Mouse (Mus musculus): ENCODE measurements around the gene Xkr7. TPM values are rescaled to one million over a fixed set of nuclear protein-coding genes. Genes with fewer than 3 reads are reported as not detected.

Xkr7 gene
- polyA plus RNA-seq, 1 experiment from 2014 or later = 1.0 TPM

- 0 out of 2 replicates have a peak overlapping the region, but pooled peaks have one; percentile 53 for H3K27ac ChIP-seq (replicated peaks; ENCODE audit: low read depth, low read length)
- ATAC-seq (ENCODE audit: low FRiP score, low TSS enrichment) = no peak
Observed at GRCm38 (mm10) chr2:153047828-153048465, 16.3 kb downstream of the Xkr7 start.

DNA sequence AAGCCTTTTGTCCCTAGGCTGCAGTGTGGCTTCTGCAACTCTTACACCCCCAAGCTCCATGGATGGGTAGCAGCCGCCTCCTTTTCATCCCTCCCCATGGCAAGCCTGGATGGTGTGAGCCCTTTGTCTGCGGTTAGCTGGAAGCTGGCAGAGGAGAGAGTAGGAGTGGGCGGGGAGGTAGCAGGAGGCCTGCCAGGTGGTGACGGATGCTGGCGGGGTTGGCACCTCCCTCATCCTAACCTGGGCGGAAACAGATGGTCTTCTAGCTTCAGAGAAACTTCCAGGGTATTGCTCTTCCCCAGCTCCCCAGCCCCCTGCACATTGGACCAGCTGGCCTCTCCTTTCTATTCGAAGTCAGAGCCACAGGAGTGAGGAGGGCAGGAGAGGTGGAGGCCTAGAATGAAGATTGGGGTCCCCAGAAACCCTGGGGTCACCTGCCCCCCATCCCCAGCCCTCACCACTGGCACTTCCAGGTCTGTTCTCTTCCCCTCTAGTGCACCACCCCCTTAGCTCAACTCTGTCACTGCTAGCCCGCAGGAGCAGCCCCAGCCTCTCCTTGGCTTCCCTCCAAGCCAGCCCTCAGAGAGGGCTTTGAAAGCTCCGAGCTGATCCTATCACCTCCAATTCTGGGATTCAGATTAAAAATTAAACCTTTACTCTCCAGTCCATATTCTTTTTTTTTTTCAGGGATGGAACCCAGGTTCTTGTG is 17.8 kb downstream of the Xkr7 start:
- WGBS = 39% methylated on average over 9 of the region's 9 CpGs
- H3K9ac ChIP-seq (replicated peaks; ENCODE audit: low read length) = no peak overlapping the region
- peak overlapping the region; percentile 53 for H3K27ac ChIP-seq (replicated peaks; ENCODE audit: low read depth, low read length)
- DNase-seq (peak; percentile 69), ATAC-seq (ENCODE audit: low FRiP score, low TSS enrichment) (peak; percentile 59)
- peaks cover 18% of the 10 kb centered on the region; the same call in 1 of the 2 replicates for H3K4me1 ChIP-seq (ENCODE audit: control insufficient read depth, insufficient read depth, low read length)
- H3K36me3 ChIP-seq (ENCODE audit: control insufficient read depth, insufficient read depth, low read length) = peaks cover 8% of the 10 kb centered on the region
- no peak overlapping the region for H3K4me3 ChIP-seq (replicated peaks; ENCODE audit: low read depth, low read length)
- H3K4me2 ChIP-seq (ENCODE audit: low read length) = no peak overlapping the region
- peaks cover 16% of the 10 kb centered on the region; the same call in 1 of the 2 replicates for H3K27me3 ChIP-seq (ENCODE audit: control insufficient read depth, insufficient read depth, low read length)
- no peaks in the 10 kb centered on the region for H3K9me3 ChIP-seq (ENCODE audit: control insufficient read depth, low read length)

More at GRCm38 (mm10) chr2:153047828-153048465, 16.3 kb downstream of the Xkr7 start:
- H3K4me1 ChIP-seq (ENCODE audit: control insufficient read depth, insufficient read depth, low read length) = peaks cover 18% of the 10 kb centered on the region; the same call in 1 of the 2 replicates
- H3K9ac ChIP-seq (replicated peaks; ENCODE audit: low read length) = no peak overlapping the region
- no peak overlapping the region for H3K4me3 ChIP-seq (replicated peaks; ENCODE audit: low read depth, low read length)
- peak; percentile 66 for DNase-seq
- no peak overlapping the region for H3K4me2 ChIP-seq (ENCODE audit: low read length)
- WGBS = 39% methylated on average over 17 of the region's 17 CpGs
- H3K36me3 ChIP-seq (ENCODE audit: control insufficient read depth, insufficient read depth, low read length) = 0 out of 2 replicates have a peak, but pooled peaks cover under 1% of the 10 kb centered on the region
- H3K27me3 ChIP-seq (ENCODE audit: control insufficient read depth, insufficient read depth, low read length) = peaks cover 16% of the 10 kb centered on the region; the same call in 1 of the 2 replicates
- H3K9me3 ChIP-seq (ENCODE audit: control insufficient read depth, low read length) = no peaks in the 10 kb centered on the region

DNA sequence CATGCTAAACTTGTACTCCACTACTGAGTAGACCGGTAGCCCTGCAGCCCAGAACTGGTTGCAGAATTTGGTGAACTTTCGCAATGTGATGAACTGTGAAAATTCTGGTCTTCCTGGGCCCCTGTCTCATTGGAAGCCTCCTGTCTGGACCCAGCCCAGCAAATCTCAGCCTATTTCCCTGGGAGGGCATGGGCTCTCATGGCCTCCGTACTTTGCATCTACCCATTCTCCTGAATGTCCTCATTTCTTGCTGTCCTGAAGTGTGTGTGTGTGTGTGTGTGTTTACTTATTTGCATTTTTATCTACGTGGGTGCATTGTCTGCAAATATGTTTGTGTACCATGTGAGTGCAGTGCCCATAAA is 18.3 kb downstream of the Xkr7 start:
- WGBS = 87% methylated on average over 4 of the region's 4 CpGs
- ATAC-seq (ENCODE audit: low FRiP score, low TSS enrichment) = no peak
- no peak overlapping the region for H3K9ac ChIP-seq (replicated peaks; ENCODE audit: low read length)
- H3K4me3 ChIP-seq (replicated peaks; ENCODE audit: low read depth, low read length) = no peak overlapping the region
- peaks cover 16% of the 10 kb centered on the region; the same call in 1 of the 2 replicates for H3K27me3 ChIP-seq (ENCODE audit: control insufficient read depth, insufficient read depth, low read length)
- no peak overlapping the region for H3K4me2 ChIP-seq (ENCODE audit: low read length)
- H3K27ac ChIP-seq (replicated peaks; ENCODE audit: low read depth, low read length) = no peak overlapping the region
- peaks cover 14% of the 10 kb centered on the region for H3K36me3 ChIP-seq (ENCODE audit: control insufficient read depth, insufficient read depth, low read length)
- peaks cover 18% of the 10 kb centered on the region; the same call in 1 of the 2 replicates for H3K4me1 ChIP-seq (ENCODE audit: control insufficient read depth, insufficient read depth, low read length)
- DNase-seq = no peak
- no peaks in the 10 kb centered on the region for H3K9me3 ChIP-seq (ENCODE audit: control insufficient read depth, low read length)

GRCm38 (mm10) chr2:153051095-153051494 is 19.4 kb downstream of the Xkr7 start:
- ATAC-seq (ENCODE audit: low FRiP score, low TSS enrichment) (no peak), DNase-seq (no peak)
- no peaks in the 10 kb centered on the region for H3K9me3 ChIP-seq (ENCODE audit: control insufficient read depth, low read length)
- H3K4me3 ChIP-seq (replicated peaks; ENCODE audit: low read depth, low read length) = no peak overlapping the region
- peaks cover 15% of the 10 kb centered on the region; the same call in 1 of the 2 replicates for H3K4me1 ChIP-seq (ENCODE audit: control insufficient read depth, insufficient read depth, low read length)
- H3K36me3 ChIP-seq (ENCODE audit: control insufficient read depth, insufficient read depth, low read length) = peaks cover 20% of the 10 kb centered on the region
- no peak overlapping the region for H3K9ac ChIP-seq (replicated peaks; ENCODE audit: low read length)
- no peak overlapping the region for H3K4me2 ChIP-seq (ENCODE audit: low read length)
- peaks cover 16% of the 10 kb centered on the region; the same call in 1 of the 2 replicates for H3K27me3 ChIP-seq (ENCODE audit: control insufficient read depth, insufficient read depth, low read length)
- WGBS = 86% methylated on average over 6 of the region's 6 CpGs
- H3K27ac ChIP-seq (replicated peaks; ENCODE audit: low read depth, low read length) = no peak overlapping the region

- H3K4me1 ChIP-seq (ENCODE audit: control insufficient read depth, insufficient read depth, low read length) = peaks cover 13% of the 10 kb centered on the region; the same call in 1 of the 2 replicates
- no peak overlapping the region for H3K27ac ChIP-seq (replicated peaks; ENCODE audit: low read depth, low read length)
- H3K36me3 ChIP-seq (ENCODE audit: control insufficient read depth, insufficient read depth, low read length) = peaks cover 24% of the 10 kb centered on the region
- no peak overlapping the region for H3K9ac ChIP-seq (replicated peaks; ENCODE audit: low read length)
- WGBS = 82% methylated on average over 9 of the region's 9 CpGs
- no peaks in the 10 kb centered on the region for H3K9me3 ChIP-seq (ENCODE audit: control insufficient read depth, low read length)
- ATAC-seq (ENCODE audit: low FRiP score, low TSS enrichment) = no peak
- H3K27me3 ChIP-seq (ENCODE audit: control insufficient read depth, insufficient read depth, low read length) = peaks cover 16% of the 10 kb centered on the region; the same call in 1 of the 2 replicates
- DNase-seq = no peak
- H3K4me3 ChIP-seq (replicated peaks; ENCODE audit: low read depth, low read length) = no peak overlapping the region
- H3K4me2 ChIP-seq (ENCODE audit: low read length) = no peak overlapping the region
Observed at GRCm38 (mm10) chr2:153051537-153051936, 19.9 kb downstream of the Xkr7 start.

GRCm38 (mm10) chr2:153052700-153053351 is 21.2 kb downstream of the Xkr7 start:
- peaks cover 12% of the 10 kb centered on the region; the same call in 1 of the 2 replicates for H3K4me1 ChIP-seq (ENCODE audit: control insufficient read depth, insufficient read depth, low read length)
- no peaks in the 10 kb centered on the region for H3K9me3 ChIP-seq (ENCODE audit: control insufficient read depth, low read length)
- DNase-seq (peak; percentile 49), ATAC-seq (ENCODE audit: low FRiP score, low TSS enrichment) (no peak)
- H3K27ac ChIP-seq (replicated peaks; ENCODE audit: low read depth, low read length) = no peak overlapping the region
- H3K36me3 ChIP-seq (ENCODE audit: control insufficient read depth, insufficient read depth, low read length) = peaks cover 25% of the 10 kb centered on the region
- no peak overlapping the region for H3K4me3 ChIP-seq (replicated peaks; ENCODE audit: low read depth, low read length)
- 12% methylated on average over 30 of the region's 30 CpGs for WGBS
- peaks cover 16% of the 10 kb centered on the region; the same call in 1 of the 2 replicates for H3K27me3 ChIP-seq (ENCODE audit: control insufficient read depth, insufficient read depth, low read length)
- H3K9ac ChIP-seq (replicated peaks; ENCODE audit: low read length) = no peak overlapping the region
- H3K4me2 ChIP-seq (ENCODE audit: low read length) = no peak overlapping the region

- Histone ChIP-seq H3K9ac (replicated peaks; ENCODE audit: low read length) (no peak overlapping the region), H3K4me2 (ENCODE audit: low read length) (no peak overlapping the region), H3K36me3 (ENCODE audit: control insufficient read depth, insufficient read depth, low read length) (peaks cover 25% of the 10 kb centered on the region), H3K4me3 (replicated peaks; ENCODE audit: low read depth, low read length) (no peak overlapping the region), H3K9me3 (ENCODE audit: control insufficient read depth, low read length) (no peaks in the 10 kb centered on the region), H3K27ac (replicated peaks; ENCODE audit: low read depth, low read length) (no peak overlapping the region), H3K4me1 (ENCODE audit: control insufficient read depth, insufficient read depth, low read length) (peaks cover 8% of the 10 kb centered on the region; the same call in 1 of the 2 replicates), H3K27me3 (ENCODE audit: control insufficient read depth, insufficient read depth, low read length) (peaks cover 16% of the 10 kb centered on the region; the same call in 1 of the 2 replicates)
- ATAC-seq (ENCODE audit: low FRiP score, low TSS enrichment) = no peak
- WGBS = 89% methylated on average over 8 of the region's 8 CpGs
- DNase-seq = no peak
Observed at GRCm38 (mm10) chr2:153053896-153054295, 22.2 kb downstream of the Xkr7 start.

DNA sequence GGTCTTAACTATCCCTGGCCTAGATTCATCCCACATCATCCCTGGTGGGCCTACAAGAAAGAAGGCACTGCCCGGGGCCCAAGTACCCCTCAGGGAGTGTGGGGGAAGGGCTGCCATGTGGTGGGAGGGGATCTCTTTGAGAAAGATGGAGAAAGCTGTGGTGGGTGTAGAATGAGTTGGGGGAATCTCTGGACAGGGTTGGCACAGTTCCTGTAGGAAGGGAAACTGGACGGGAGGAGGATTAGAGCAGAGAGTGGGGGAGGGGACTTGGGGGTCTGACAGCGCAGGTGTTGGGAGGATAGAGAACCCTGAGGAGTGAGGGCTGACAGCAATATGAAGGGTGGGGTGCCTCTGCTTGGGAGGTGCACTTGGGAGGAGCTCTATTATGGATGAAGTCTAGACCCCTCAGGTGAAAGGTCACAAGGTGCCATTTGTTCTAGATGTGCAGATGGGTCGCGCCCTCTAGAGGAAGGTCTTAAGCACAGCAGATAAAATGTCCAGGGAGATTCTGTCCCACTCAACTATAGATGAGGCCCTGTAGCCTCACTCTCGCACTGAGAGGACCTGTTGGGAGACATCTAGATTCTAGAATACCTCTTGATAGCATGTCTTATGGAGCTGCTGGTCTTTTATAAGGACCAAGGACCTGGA is 23.7 kb downstream of the Xkr7 start:
- DNase-seq (no peak), ATAC-seq (ENCODE audit: low FRiP score, low TSS enrichment) (no peak)
- Histone ChIP-seq H3K9me3 (ENCODE audit: control insufficient read depth, low read length) (no peaks in the 10 kb centered on the region), H3K27me3 (ENCODE audit: control insufficient read depth, insufficient read depth, low read length) (peaks cover 16% of the 10 kb centered on the region; the same call in 1 of the 2 replicates), H3K27ac (replicated peaks; ENCODE audit: low read depth, low read length) (no peak overlapping the region), H3K4me2 (ENCODE audit: low read length) (no peak overlapping the region), H3K9ac (replicated peaks; ENCODE audit: low read length) (no peak overlapping the region), H3K36me3 (ENCODE audit: control insufficient read depth, insufficient read depth, low read length) (peaks cover 25% of the 10 kb centered on the region), H3K4me3 (replicated peaks; ENCODE audit: low read depth, low read length) (no peak overlapping the region), H3K4me1 (ENCODE audit: control insufficient read depth, insufficient read depth, low read length) (no peaks in the 10 kb centered on the region)
- WGBS = 57% methylated on average over 6 of the region's 6 CpGs

Measured in midbrain, embryonic 14.5 days (tissue).